Mouse (Mus musculus) brown adipose tissue, adult 24 weeks (tissue): ENCODE data around the gene Uvssa. TPM values are rescaled to one million over a fixed set of nuclear protein-coding genes. Genes with fewer than 3 reads are reported as not detected.

ENCODE experiments used
- H3K27ac ChIP-seq: fragments of 200-500 bp; replicated peaks from 2 replicates; pipeline ENCODE4 v1.5.1; 2012; ENCODE audit warnings: low read depth, mild to moderate bottlenecking, low read length
- H3K4me1 ChIP-seq: fragments of 200-500 bp; 2 replicates; pipeline ENCODE4 v1.6.1; 2012; ENCODE audit warnings: low read length, mixed read lengths; ENCODE audit not compliant: control insufficient read depth, insufficient read depth, insufficient read length
- H3K4me3 ChIP-seq: fragments of 200-500 bp; 2 replicates; pipeline ENCODE4 v1.5.1; 2012; ENCODE audit warnings: low read depth, mild to moderate bottlenecking, low read length, moderate library complexity; ENCODE audit not compliant: insufficient read depth
- polyA plus RNA-seq: library from polyadenylated mRNA; stranded (reverse); fragments of >200 nt; gene quantifications from 2 replicates; pipeline ENCODE4 v1.2.4, GENCODE M21; 2012; ENCODE audit not compliant: missing spikeins, insufficient read depth, insufficient read length

Gene Uvssa
- polyA plus RNA-seq, 1 experiment = 3.9 TPM

GRCm38 (mm10) chr5:33353011-33353410, 25.3 kb upstream of the Uvssa start:
- H3K4me3 ChIP-seq = no peak overlapping the region
- no peak overlapping the region for H3K27ac ChIP-seq
- peaks cover 9% of the 10 kb centered on the region for H3K4me1 ChIP-seq

- H3K27ac ChIP-seq = no peak overlapping the region
- H3K4me1 ChIP-seq = peaks cover 12% of the 10 kb centered on the region
- H3K4me3 ChIP-seq = no peak overlapping the region
These were observed 20.9 kb upstream of the Uvssa start for GRCm38 (mm10) chr5:33357494-33357893.

DNA sequence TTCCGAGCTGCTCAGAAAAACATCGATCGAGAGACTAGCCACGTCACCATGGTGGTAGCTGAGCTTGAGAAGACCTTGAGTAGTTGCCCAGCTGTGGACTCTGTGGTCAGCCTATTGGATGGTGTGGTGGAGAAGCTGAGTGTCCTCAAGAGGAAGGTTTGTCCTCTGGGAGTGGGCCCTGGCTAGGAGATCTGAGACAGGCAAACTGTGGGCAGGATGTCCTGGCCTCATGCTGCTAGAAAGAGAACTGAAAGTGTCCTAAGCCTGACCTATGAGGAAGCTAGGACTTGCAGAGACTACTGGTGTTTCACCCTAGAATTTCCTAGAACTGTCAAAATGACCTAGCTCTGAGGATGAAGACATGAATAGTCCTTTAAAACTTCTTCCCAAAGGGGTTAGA, 19.9 kb upstream of the Uvssa start:
- H3K4me1 ChIP-seq = peaks cover 11% of the 10 kb centered on the region
- no peak overlapping the region for H3K27ac ChIP-seq

DNA sequence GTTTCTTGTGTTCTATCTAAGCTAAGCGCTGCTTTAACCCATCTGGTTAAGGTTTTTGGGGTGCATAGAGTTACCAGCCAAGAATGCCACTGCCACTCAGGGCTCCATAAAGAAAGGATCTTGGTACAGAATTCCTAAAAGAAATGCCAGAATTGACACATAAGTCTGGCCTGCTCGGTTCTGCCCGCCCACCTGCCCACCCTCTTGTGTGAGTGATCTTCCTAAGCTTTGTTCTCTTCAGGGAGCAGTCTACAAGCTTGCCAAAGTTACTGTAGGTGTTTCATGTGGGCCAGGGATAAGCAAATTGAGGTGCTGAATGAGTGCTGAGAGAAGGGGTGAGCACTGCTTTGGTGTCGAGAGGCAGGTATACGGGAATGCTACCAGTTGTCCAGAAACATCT, 15.1 kb upstream of the Uvssa start:
- 0 out of 2 replicates have a peak, but pooled peaks cover 1% of the 10 kb centered on the region for H3K4me1 ChIP-seq
- no peak overlapping the region for H3K27ac ChIP-seq
- no peak overlapping the region for H3K4me3 ChIP-seq

More for the DNA sequence above, 19.9 kb upstream of the Uvssa start:
- H3K4me3 ChIP-seq = no peak overlapping the region

GRCm38 (mm10) chr5:33368651-33369050, 9.7 kb upstream of the Uvssa start:
- Histone ChIP-seq H3K27ac (no peak overlapping the region), H3K4me1 (no peaks in the 10 kb centered on the region), H3K4me3 (no peak overlapping the region)

DNA sequence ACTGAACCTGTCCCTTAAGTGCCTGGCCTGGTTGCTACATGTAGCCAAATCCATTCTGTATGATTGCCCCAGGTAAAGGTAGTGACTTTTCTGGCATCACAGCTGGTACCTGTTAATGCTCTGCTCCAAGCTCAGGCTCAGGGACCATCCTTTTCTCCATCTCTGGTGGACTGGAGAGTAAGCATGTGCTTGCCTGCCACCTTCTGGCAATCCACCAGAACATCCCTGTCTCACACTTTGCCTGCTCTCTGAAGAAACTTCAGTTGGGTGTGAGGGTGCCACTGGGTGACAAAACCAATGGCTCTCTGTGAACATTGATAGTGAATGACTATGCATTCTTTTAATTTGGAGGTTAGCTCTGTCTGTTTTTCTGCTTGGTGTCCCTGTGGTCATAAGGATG, 7.2 kb upstream of the Uvssa start:
- no peak overlapping the region for H3K4me3 ChIP-seq
- H3K4me1 ChIP-seq = no peaks in the 10 kb centered on the region
- no peak overlapping the region for H3K27ac ChIP-seq

DNA sequence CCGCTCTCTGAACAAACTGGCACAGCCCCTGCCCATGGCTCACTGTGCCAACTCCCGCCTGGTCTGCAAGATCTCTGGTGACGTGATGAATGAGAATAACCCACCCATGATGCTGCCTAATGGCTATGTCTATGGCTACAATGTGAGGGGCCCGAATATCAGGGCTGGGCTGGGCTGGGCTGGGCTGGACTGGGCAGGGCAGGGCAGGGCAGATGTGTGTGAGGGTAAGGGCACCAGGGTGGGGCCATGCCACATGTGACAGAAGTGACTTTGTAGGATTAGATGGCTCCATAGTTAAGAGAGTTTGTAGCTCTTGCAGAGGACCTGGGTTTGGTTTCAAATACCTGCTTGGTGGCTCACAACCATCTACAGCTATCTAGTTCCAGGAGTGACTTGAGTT, 6.7 kb upstream of the Uvssa start:
- Histone ChIP-seq H3K27ac (no peak overlapping the region), H3K4me3 (no peak overlapping the region)

DNA sequence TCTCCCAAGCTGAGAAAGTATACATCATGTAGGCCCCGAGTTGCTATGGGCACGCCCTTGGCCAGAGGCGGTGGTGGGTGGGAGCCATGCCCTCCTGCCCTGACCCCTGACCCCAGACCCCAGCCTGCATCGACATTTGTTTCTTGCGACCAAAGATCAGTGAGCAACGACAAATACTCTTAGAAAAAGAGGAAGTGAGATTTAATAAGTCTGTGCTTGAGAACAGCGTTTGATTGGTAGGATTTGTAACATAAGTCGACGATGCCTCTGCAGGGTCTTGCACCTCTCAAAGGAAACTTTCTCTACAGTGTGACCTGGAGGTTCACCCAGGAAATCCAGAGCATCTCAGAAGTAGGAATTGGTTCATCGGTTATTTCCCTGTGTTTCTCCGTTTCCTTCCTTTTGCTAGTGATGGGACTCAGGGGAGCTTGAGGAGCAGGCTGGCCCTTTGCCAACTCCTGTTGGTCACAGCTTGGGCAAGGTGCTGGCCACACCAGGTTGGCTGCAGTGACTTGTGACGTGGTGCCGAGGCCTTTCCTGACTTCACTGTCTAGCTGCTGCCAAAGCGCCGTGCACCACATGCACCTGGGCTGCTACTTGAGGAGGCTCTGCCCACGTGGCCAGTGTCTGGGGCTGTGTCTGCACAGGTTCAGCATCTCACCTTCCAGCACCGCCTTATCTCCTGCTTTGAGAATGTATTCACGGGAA, 5.9 kb upstream of the Uvssa start:
- Histone ChIP-seq H3K4me1 (no peaks in the 10 kb centered on the region), H3K4me3 (no peak overlapping the region), H3K27ac (no peak overlapping the region)

More for the DNA sequence above, 6.7 kb upstream of the Uvssa start:
- H3K4me1 ChIP-seq = no peaks in the 10 kb centered on the region

DNA sequence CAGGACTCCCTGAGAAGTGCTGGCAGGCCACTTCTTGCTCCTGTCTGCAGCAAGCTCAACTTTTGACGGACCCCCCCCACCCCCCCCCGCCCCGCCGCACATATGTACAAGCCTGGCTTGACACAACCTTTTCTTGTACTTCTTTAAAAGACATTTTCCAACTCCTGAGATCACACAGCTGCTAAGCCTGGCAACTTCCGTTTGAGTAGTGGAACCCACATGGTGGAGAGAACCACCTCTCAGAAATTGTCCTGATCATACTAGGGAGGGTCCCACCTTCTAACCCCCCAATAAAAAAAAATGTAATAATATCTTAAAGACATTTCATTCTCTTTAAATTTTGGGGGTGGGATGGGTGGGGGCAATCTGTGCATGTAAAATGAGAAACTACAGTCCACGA, 1.2 kb upstream of the Uvssa start:
- H3K4me1 ChIP-seq = peaks cover 4% of the 10 kb centered on the region
- no peak overlapping the region for H3K27ac ChIP-seq
- H3K4me3 ChIP-seq = peak overlapping the region; percentile 64

DNA sequence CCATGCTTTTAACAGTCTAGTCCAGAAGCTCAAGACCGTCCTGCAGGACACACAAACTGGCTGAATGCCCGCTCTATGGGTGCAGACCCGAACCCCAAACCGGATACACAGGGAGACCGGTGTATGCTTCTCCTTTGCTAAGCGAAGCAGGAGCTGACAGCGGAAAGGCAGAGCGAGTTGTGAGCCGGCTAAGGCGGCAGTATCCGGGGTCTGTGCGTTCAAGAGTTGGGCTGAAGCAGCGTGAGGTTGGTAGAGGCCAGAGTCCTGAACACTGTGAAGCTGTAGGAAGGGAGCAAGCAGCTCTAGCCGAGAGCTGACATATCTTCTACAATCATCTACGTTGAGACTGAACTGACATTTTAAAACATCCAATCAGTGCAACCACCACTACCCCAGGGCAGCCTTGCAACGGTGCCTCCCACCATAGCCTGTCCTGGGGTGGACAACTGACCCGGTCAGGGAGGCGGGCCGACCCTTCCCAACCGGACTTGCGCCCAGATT, 498 bp upstream of the Uvssa start:
- peak overlapping the region; percentile 71 for H3K27ac ChIP-seq
- H3K4me1 ChIP-seq = peaks cover 4% of the 10 kb centered on the region

GRCm38 (mm10) chr5:33387550-33387949, 9.2 kb downstream of the Uvssa start:
- Histone ChIP-seq H3K4me1 (no peaks in the 10 kb centered on the region), H3K4me3 (no peak overlapping the region), H3K27ac (no peak overlapping the region)

More for the DNA sequence above, 498 bp upstream of the Uvssa start:
- peak overlapping the region; percentile 64 for H3K4me3 ChIP-seq

DNA sequence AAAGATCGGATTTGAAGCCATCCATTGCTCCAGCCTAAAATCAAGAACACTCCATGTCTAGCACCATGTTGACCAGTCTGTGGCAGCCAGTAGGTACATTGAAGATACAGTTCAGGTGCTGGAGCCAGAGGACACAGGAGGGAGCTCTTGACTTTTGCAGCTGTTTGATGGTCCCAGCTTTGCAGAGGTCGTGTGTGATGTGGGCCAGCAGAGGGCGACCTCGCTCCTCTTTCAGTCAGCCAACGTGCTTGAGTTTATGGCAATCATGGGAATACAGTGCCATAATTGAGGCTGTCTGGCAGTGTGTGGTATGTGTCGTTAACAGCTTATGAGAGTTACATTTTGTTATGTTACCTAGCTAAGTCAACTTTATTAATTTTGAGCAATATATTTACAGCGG, 15.5 kb downstream of the Uvssa start:
- Histone ChIP-seq H3K4me1 (no peaks in the 10 kb centered on the region), H3K27ac (no peak overlapping the region), H3K4me3 (no peak overlapping the region)

DNA sequence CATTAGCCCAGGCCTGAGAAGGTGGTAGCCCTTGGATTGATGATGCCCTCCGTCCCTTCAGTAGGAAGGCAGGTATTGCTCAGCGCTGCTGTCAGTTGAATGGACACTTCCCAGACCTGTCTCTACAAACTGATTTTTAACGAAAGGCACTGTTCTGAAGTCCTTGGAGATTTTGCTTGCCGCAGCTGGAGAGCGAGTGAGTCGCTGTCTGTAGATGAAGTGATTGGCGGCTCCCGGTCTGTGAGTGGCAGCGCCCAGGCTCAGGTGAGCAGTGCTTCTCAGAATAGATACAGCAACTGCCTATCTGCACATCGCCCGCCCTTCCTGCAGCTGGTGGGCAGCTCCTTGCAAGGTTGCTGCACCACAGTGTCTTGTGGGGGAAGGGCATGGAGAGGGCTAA, 17.3 kb downstream of the Uvssa start:
- Histone ChIP-seq H3K4me1 (no peaks in the 10 kb centered on the region), H3K4me3 (no peak overlapping the region), H3K27ac (no peak overlapping the region)

DNA sequence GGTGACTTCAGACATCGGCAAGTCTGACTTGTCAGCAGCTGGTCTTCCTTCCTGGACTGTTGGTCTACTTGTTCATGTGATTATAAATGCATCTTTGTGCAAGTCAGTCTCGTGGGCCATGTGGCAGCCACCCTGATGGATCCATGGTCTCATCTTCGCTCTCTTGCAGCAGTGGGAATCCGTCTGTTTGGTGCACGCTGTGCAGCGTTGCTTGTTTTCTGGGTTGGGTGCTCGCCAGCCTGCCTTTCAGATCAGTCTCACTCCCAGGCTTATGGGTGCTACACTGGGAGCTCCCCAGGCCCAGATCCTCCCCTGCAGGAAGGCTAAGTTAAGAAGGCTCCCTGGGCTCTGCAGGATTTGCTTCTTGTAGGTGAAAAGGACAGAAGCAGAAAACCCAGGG, 18.5 kb downstream of the Uvssa start:
- Histone ChIP-seq H3K27ac (no peak overlapping the region), H3K4me1 (no peaks in the 10 kb centered on the region), H3K4me3 (no peak overlapping the region)

DNA sequence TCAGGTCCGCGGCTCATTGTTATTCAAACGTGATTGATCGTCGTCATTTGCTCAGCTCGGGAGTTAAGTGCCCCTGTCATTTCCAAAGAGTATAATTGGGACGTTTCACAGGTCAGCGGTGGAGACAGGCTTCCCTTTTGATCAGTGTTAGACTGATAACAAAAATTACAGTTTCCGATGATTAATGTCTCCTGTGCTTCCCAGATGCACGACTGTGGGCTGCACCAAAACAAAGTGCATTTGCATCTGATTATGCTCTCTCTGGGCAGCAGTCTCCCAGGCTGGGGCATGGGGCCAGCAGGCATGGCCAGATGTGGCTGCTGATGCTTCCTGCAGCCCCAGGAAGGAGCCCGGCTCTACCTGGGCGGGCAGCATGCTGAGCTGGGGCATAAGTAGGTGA, 22.5 kb downstream of the Uvssa start:
- H3K27ac ChIP-seq = no peak overlapping the region
- H3K4me1 ChIP-seq = no peaks in the 10 kb centered on the region
- H3K4me3 ChIP-seq = no peak overlapping the region

- H3K27ac ChIP-seq = no peak overlapping the region
These were observed 42.0 kb downstream of the Uvssa start for GRCm38 (mm10) chr5:33420313-33420712.

More at GRCm38 (mm10) chr5:33420313-33420712, 42.0 kb downstream of the Uvssa start:
- Histone ChIP-seq H3K4me3 (no peak overlapping the region), H3K4me1 (no peaks in the 10 kb centered on the region)
